Mouse (Mus musculus): ENCODE measurements around the gene Ccdc28b.

DNA sequence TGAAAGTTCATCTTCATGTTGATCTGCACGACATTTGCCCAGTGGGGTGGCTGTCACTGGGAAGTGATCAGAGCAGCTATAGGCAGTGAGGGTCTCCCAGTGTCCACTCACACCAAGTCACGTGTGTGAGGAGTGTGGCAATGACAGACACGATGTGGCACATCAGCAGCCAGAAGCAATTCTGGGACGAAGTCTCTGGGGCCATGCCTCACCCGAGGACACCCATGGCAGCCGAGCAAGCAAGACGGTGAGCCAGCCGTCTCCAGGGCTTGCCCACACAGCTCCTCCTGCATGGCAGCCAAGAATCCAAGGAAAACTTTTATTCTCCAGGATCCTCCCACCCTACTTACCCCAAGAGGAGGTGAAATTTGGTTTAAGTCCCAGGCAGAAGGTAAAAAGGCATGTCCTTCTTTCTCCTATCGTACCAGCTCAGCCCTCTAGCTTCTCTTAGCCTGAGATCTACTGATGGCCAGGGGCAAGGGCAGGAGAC lies 7.9 kb downstream of the Ccdc28b start:
- TF ChIP-seq MEF2A (IDR thresholded peaks at IDR 0.05; ENCODE audit: extremely low read depth, insufficient replicate concordance, low read depth, low read length, poor library complexity, severe bottlenecking) = no peak
- TF ChIP-seq GATA1 (IDR thresholded peaks at IDR 0.05; ENCODE audit: low read depth, low read length) = no peak
- TF ChIP-seq POLR2A (IDR thresholded peaks at IDR 0.05; ENCODE audit: control insufficient read depth in 1 of 2, insufficient read depth in 1 of 2, low read depth in 1 of 2, low read length in 2 of 2, poor library complexity in 1 of 2) = no peak; a peak in 1 of 4 replicates
- TF ChIP-seq CTCF (IDR thresholded peaks at IDR 0.05 in 2 of 3, conservative IDR thresholded peaks at IDR 0.05 in 1 of 3; ENCODE audit: control insufficient read depth in 1 of 3, insufficient read depth in 1 of 3, low read depth in 2 of 3, low read length in 3 of 3, poor library complexity in 1 of 3, severe bottlenecking in 1 of 3) = no peak
- TF ChIP-seq ZMIZ1 (IDR thresholded peaks at IDR 0.05; ENCODE audit: low read depth, low read length) = no peak
- TF ChIP-seq ZKSCAN1 (IDR thresholded peaks at IDR 0.05; ENCODE audit: low read depth, low read length) = no peak

Data from MEL (cell line).